Mouse (Mus musculus) right cerebral cortex, postnatal 10 days (tissue): ENCODE measurements around the gene Bnipl.
A peak's percentile ranks its signal among the peaks of the same experiment; 100 is the strongest.

ENCODE experiments used
- DNase-seq, 2 experiments: peaks; one replicate each; pipeline ENCODE4 v3.0.0; 2021; ENCODE audit warnings: low spot score in 2 of 2

Gene Bnipl

DNA sequence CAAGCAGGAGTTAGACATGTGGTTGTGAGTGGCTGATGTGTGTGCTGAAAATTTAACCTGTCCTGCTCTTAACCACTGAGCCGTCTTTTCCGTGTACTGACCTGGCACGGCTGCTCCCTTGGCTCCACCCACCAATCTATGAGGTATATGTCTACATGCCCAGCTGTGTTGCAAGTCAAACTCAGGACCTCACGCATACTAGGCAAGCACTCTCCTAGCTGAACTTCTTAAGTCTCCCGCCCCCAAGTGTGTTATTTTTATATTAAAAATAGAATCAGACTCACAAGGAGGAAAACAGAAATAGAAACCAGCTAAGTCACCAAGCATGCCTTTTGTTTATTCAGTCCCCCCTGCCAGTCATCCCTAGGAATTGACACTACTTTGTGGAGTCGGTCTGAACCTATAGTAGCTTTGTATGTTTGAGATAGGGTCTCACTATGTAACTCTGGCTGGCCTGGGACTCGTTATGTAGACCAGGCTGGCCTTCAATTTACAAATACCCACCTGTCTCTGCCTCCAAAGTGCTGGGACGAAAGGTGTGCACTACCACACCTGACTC, 13.4 kb downstream of the Bnipl start:
- no peak for DNase-seq

GRCm38 (mm10) chr3:95235386-95236301, 15.3 kb downstream of the Bnipl start:
- DNase-seq, result no peak

DNA sequence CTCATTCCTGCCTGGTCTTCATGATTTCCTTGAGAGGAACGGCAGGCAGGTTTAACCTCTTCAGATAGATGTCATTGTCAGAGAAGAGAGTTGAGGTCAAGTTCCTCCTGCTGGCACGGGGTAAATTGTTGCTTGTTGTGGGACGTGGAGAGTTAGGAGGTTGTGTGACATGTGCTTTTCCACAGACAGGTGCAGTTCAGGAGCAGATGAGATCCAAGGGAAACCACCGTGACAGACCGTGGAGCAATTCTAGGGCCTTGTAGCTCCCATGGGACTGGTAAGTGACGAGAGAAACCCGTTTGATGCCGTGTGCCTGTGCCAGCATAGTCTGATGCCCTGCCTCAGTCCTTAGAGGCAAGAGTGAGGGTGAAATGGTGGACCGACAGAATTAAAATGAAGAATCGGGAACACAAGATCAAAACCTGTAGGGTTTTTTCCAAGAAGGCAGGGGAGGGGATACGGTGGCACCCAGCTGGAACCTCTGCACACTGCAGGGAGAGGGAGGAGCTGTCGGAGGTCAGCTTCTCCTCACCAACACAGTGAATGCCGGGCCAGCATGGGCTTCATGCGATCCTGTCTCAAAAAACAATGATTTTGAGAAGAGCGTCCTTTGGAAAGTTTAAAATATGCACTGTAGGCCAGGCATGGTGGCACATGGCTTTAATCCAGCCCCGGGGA, 17.6 kb downstream of the Bnipl start:
- DNase-seq, result no peak

DNA sequence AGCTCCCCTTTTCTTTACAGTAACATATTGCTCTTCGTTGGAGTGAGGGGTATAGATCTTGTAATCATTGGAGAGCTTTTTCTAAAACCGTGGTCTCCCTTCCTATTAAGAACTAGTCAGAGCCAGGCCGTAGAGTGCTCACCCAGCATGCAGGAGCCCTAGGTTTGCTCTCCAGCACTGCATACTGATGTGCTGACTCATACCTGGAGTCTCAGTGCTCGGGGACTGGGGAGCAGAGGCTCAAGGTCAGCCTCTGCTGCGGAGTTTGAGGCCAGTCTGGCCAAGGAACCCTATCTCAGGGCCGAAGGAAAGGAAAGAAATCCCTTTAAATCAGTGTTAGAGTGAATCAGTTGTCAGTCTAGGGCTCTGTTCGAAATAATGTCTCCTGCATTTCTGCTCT, 18.2 kb downstream of the Bnipl start:
- no peak for DNase-seq

- no peak for DNase-seq
Observed at GRCm38 (mm10) chr3:95231298-95232221, 19.4 kb downstream of the Bnipl start, which contains the start of gene Mllt11. Mllt11 (minus strand) TSS chr3:95232171.

DNA sequence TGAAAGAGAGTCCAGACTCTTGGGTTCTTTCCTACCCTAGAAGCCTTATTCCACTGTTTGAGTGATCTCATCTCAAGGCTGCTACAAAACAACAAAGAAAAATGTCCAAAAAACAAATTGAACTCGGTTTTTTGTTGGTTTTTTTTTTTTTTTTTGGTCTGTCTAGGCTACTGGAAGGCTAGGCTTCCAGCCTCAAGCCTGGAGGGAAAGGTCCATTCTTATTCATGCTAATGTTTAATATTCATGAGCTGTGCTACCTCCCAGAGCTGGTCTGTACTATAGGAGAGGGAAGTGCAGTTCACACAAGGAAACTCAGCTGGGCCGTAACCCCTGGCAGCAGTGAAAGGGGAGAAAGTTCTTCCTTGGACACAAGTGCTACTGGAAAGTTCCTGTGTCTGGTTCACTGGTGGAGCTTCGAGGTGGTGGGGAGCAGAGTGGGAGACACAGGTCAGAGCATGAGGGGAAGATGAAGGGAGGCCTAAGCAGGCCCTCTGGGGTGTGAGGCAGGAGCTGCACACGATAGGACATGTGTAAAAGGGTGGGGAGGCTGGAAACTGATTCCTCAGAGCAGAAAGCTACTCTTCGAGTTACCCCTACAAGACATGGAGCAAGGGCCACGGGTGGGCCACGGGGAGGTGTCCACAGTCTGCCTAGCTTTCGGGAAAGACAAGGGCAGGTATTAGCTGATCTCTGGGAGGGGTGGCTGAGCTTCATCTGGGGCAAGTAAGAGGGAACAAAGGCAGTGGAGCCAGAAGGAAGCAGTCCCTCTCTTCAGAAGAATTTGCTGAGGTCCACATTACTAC, 20.3 kb downstream of the Bnipl start:
- no peak for DNase-seq

DNA sequence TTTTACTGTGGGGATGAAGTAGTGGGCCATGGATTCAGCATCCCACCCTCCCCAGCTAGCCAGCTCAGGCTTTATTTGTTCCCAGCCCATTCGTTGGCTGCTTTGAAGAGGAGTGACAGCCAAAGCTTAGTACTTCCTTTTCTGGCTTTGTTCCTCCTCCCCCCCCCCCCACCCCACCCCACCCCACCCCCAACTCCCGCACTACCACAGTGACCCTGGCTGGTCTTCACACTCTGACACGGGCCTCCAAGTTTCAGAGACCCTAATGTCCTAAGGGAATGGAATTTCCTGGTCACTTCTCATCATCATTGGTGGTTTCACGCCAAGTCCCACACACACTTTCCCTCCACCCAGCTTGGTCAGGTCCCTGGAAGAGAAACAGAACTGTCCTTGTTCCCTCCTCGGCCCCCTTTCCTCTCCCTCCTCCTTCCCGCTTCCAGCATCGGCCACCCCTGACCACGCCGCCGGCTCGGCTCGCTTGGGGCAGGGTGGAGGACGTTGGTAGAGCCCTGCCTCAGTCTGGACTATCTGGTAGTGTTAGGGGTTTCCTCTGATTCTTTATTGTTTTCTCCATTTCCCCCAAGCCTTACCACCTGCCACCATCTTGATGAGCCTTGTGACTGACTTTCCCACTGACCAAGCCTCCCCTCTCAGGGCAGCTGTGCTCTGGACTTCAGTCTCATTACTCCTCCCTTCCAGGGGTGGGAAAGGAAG, 21.1 kb downstream of the Bnipl start:
- peak; percentile 76 to 82 for DNase-seq

GRCm38 (mm10) chr3:95228894-95229780, 21.9 kb downstream of the Bnipl start:
- DNase-seq, result peak; percentile 87 to 92

DNA sequence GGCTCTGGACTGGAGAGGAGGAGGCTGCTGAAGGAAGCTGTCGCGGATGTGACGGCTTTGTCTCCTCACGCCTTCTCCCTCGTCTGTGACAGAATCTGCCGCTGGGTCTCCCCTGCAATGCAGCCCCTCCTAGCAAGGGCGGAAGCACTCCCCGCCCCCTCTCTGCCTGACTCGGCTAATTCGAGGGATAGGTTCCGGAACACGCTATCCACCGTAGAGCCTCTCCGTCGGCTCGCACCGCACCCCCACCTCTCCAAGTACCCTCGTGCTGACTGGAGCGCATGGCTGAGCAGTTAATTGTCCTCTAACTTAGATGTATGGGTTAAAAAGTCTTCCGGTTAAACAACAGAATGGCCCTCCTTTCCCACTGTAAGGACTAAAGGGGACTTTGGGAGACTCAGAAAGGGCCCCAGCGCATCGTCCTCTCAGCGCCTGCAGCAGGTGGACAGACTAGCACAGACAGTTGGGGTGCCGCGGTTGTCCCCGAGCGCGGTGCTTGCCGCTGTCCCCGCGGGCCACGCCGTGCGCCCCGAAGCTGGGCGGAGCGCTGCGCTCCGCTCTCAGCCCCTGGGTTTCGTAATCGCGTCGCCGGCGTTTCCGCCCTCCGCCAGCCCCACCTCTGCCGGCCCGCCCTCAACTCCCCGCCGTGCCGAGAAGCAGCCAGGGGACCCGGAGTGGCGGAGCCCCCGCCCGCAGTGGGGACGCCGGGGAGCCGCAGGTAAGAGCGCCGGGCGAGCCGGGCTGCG, 22.7 kb downstream of the Bnipl start, which contains the start of gene Cdc42se1:
TSS of gene Cdc42se1 (plus strand) at position 585 of the 746 bp plus-strand sequence.
- peak; percentile 96 for DNase-seq

GRCm38 (mm10) chr3:95227214-95227613, 23.8 kb downstream of the Bnipl start:
- no peak for DNase-seq

GRCm38 (mm10) chr3:95224295-95224694, 26.7 kb downstream of the Bnipl start:
- DNase-seq, result no peak

- no peak for DNase-seq
Observed at GRCm38 (mm10) chr3:95223041-95223440, 28.0 kb downstream of the Bnipl start.

DNA sequence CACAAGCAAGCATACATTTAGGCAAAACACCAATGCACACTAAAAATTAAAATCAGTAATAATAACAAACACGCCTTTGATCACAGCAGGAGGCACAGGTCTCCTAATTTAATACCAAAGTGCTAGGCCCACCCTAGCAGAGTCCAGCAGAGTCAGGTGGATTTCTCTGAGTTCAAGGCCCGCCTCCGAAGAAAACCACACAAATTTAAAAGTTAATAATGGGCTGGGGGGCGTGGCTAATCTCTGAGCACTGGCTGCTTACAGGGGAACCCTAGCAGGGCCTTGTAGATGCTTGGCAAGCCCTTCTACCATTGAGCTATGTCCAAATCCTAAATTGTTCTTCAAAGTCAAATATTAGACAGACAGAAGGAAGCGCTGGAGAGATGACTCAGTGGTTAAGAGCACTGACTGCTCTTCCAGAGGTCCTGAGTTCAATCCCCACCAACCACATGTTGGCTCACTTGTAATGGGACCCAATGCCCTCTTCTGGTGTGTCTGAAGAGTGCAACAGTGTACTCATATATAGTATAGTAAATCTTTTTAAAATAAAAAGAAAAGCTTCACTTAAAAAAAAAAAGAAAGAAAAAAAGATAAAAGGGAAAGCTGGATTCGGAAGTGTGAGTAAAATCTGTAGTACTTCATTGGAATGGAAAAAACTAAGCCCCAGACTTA, 32.4 kb downstream of the Bnipl start:
- DNase-seq, result no peak

- DNase-seq, result peak; percentile 91 to 94
Observed at GRCm38 (mm10) chr3:95217255-95218134, 33.5 kb downstream of the Bnipl start, which contains the start of gene Gabpb2. Gabpb2 (minus strand) TSS chr3:95217916.

DNA sequence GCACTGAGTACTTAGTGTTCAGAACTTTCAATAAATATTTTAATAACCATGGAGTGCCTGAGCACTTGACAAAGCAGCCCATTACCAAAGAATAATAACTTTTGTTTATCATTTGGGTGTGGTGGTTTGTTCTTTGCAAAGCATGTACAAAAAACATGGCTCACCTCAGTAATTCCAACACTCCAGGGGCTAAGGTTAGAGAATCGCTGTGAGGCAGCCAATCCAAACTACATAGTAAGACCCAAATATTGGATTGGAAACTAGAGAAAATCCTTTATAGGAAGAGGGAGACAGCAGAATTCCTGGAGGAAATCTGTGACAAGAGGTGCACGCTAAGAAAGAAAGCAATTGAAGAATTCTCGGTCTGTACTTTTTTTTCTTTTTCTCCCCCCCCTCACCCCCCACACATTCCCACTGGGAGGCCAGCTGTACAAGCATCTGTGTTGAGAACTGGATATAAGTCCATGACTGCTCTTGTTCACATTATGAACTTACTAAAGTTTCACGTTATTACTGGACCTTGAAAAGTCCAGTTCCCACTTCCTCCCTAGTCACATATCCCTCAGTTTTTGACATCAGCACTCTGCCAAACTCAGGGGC, 34.2 kb downstream of the Bnipl start:
- DNase-seq, result no peak

GRCm38 (mm10) chr3:95213609-95213975, 37.4 kb downstream of the Bnipl start:
- DNase-seq, result no peak
